In genomic region chr1:194056544-194056943, GRCm38 (mm10) we compare ENCODE assay signal across 24 mouse cellular contexts.
DNase-seq lines count a peak whose midpoint lies in the region; ATAC-seq and TF ChIP-seq lines count a peak whose summit lies in the region.
"Had no signal": no experiment of that assay in that cellular context is flagged by ENCODE, and none has a peak within 500 bp of the region (broad histone marks: within the 10 kb centered on the region; RNA-seq: fewer than 3 reads in every experiment).

No protein-coding gene starts in this region.

- TF ChIP-seq CTCF in C2C12 (IDR thresholded peaks at IDR 0.05; ENCODE audit: control insufficient read depth, insufficient read depth, insufficient read length), result no peak

- no peak overlapping the region for H3ac ChIP-seq in C2C12 (ENCODE audit: control insufficient read depth, insufficient read length, low read depth)

- no peak overlapping the region for H3K9ac ChIP-seq in midbrain, embryonic 11.5 days (ENCODE audit: low read length)
- H3K9ac ChIP-seq in midbrain, embryonic 14.5 days (replicated peaks; ENCODE audit: low read length), result no peak overlapping the region
- H3K9ac ChIP-seq: forebrain, embryonic 15.5 days; heart, embryonic 13.5 days; limb, embryonic 13.5 days had no signal

- 32% methylated on average over 1 of the region's 1 CpGs for WGBS in midbrain, embryonic 11.5 days
- 9% methylated on average over 1 of the region's 1 CpGs for WGBS in midbrain, embryonic 14.5 days

- H3K27ac ChIP-seq in midbrain, embryonic 11.5 days (ENCODE audit: low read depth, low read length), result no peak overlapping the region
- H3K27ac ChIP-seq in midbrain, embryonic 14.5 days (replicated peaks; ENCODE audit: low read depth, low read length), result no peak overlapping the region
- H3K27ac ChIP-seq: forebrain, embryonic 10.5 days; forebrain, embryonic 15.5 days; heart, embryonic 13.5 days; limb, embryonic 13.5 days had no signal

- no peaks in the 10 kb centered on the region for H3K79me2 ChIP-seq in C2C12 (ENCODE audit: control insufficient read depth, insufficient read depth)

- peak; percentile 37 for DNase-seq in midbrain, embryonic 11.5 days (ENCODE audit: low spot score, missing footprints)
- DNase-seq in midbrain, embryonic 14.5 days, result no peak
- no peak for DNase-seq in lung, postnatal 25 days (ENCODE audit: low spot score)
- no peak for DNase-seq in cerebellum, postnatal 25 days
- DNase-seq: adrenal gland, postnatal 25 days; cerebellum, adult 18-20 months; cerebellum, postnatal 10 days; heart, postnatal 10 days; kidney, postnatal 14 days; layer of hippocampus, adult 9-11 months; lung, postnatal 4 days; right cerebral cortex, postnatal 14 days; thymus, postnatal 4 days had no signal

- H3K27me3 ChIP-seq in midbrain, embryonic 11.5 days (ENCODE audit: control insufficient read depth, insufficient read depth, low read length), result no peaks in the 10 kb centered on the region
- no peaks in the 10 kb centered on the region for H3K27me3 ChIP-seq in midbrain, embryonic 14.5 days (ENCODE audit: control insufficient read depth, insufficient read depth, low read length)
- H3K27me3 ChIP-seq in C2C12 (ENCODE audit: control insufficient read depth, insufficient read depth, insufficient read length), result no peaks in the 10 kb centered on the region
- H3K27me3 ChIP-seq: forebrain, embryonic 15.5 days; heart, embryonic 13.5 days had no signal

- no peaks in the 10 kb centered on the region for H3K4me1 ChIP-seq in midbrain, embryonic 11.5 days (ENCODE audit: control insufficient read depth, insufficient read depth, low read length)
- H3K4me1 ChIP-seq in midbrain, embryonic 14.5 days (ENCODE audit: control insufficient read depth, insufficient read depth, low read length), result no peaks in the 10 kb centered on the region
- H3K4me1 ChIP-seq: forebrain, embryonic 10.5 days; forebrain, embryonic 15.5 days; heart, embryonic 13.5 days; limb, embryonic 13.5 days had no signal

- no peak overlapping the region for H3K4me2 ChIP-seq in midbrain, embryonic 11.5 days
- no peak overlapping the region for H3K4me2 ChIP-seq in midbrain, embryonic 14.5 days (ENCODE audit: low read length)
- H3K4me2 ChIP-seq: forebrain, embryonic 15.5 days; heart, embryonic 13.5 days; limb, embryonic 13.5 days; liver, embryonic 11.5 days had no signal

- ATAC-seq in midbrain, embryonic 11.5 days (ENCODE audit: low FRiP score), result no peak
- ATAC-seq in midbrain, embryonic 14.5 days (ENCODE audit: low FRiP score, low TSS enrichment), result no peak
- ATAC-seq in common myeloid progenitor, adult 5-6 weeks (replicated peaks; ENCODE audit: low read depth, poor library complexity, severe bottlenecking), result peak; percentile 96
- ATAC-seq in megakaryocyte progenitor cell, adult 5-6 weeks (replicated peaks; ENCODE audit: poor library complexity), result peak; percentile 98
- ATAC-seq: forebrain, embryonic 15.5 days; intestine, postnatal 0 days; midbrain, embryonic 16.5 days had no signal

- H3K9me3 ChIP-seq in midbrain, embryonic 11.5 days (ENCODE audit: control insufficient read depth, low read length), result no peaks in the 10 kb centered on the region
- no peaks in the 10 kb centered on the region for H3K9me3 ChIP-seq in midbrain, embryonic 14.5 days (ENCODE audit: control insufficient read depth, low read length)
- H3K9me3 ChIP-seq: forebrain, embryonic 10.5 days; forebrain, embryonic 15.5 days; G1E; heart, embryonic 13.5 days; limb, embryonic 13.5 days had no signal

- H3K79me3 ChIP-seq in C2C12 (ENCODE audit: low read depth), result no peaks in the 10 kb centered on the region

- no peak overlapping the region for H3K4me3 ChIP-seq in midbrain, embryonic 11.5 days (ENCODE audit: low read depth, low read length)
- no peak overlapping the region for H3K4me3 ChIP-seq in midbrain, embryonic 14.5 days (replicated peaks; ENCODE audit: low read depth, low read length)
- no peak overlapping the region for H3K4me3 ChIP-seq in C2C12 (ENCODE audit: insufficient read depth, poor library complexity, severe bottlenecking)
- H3K4me3 ChIP-seq: forebrain, embryonic 10.5 days; forebrain, embryonic 15.5 days; heart, embryonic 13.5 days; limb, embryonic 13.5 days had no signal

- H3K36me3 ChIP-seq in midbrain, embryonic 11.5 days (ENCODE audit: control insufficient read depth, insufficient read depth, low read length), result no peaks in the 10 kb centered on the region
- no peaks in the 10 kb centered on the region for H3K36me3 ChIP-seq in midbrain, embryonic 14.5 days (ENCODE audit: control insufficient read depth, insufficient read depth, low read length)
- no peaks in the 10 kb centered on the region for H3K36me3 ChIP-seq in C2C12 (ENCODE audit: control insufficient read depth, insufficient read depth)
- H3K36me3 ChIP-seq: forebrain, embryonic 10.5 days; forebrain, embryonic 15.5 days; G1E; heart, embryonic 13.5 days; limb, embryonic 13.5 days had no signal

TF ChIP-seq in C2C12, 6 proteins besides CTCF, POLR2A, EP300 and RAD21:
- TF ChIP-seq MYOD1 (IDR thresholded peaks at IDR 0.05; ENCODE audit: control insufficient read depth, insufficient read length, low read depth), result peak; percentile 7
- TF ChIP-seq MYOG (IDR thresholded peaks at IDR 0.05; ENCODE audit: control insufficient read depth, extremely low read depth, insufficient read length), result no peak

Comparison
In these comparisons a context has a peak if more than half of its experiments do, and no peak if none do; other contexts are left out.
1. ATAC-seq: peak in common myeloid progenitor, adult 5-6 weeks (single experiment) and megakaryocyte progenitor cell, adult 5-6 weeks (single experiment); none in midbrain, embryonic 11.5 days (single experiment) and midbrain, embryonic 14.5 days (single experiment).